Mouse (Mus musculus) embryonic facial prominence, embryonic 10.5 days (tissue): Measurements from ENCODE around the gene Hdac5. TPM values are rescaled to one million over a fixed set of nuclear protein-coding genes. Genes with fewer than 3 reads are reported as not detected.
"Not testable (repeated sequence)": the region's sequence is repeated elsewhere in the genome, so short reads cannot be mapped to it uniquely, and the experiment has no call there.

Source experiments
- DNase-seq: peaks from one replicate; pipeline ENCODE4 v3.0.0-alpha.2; 2017; ENCODE audit warnings: low spot score
- H3K27ac ChIP-seq: fragments of 300-500 bp; sonication (generic); replicated peaks from 2 replicates; pipeline ENCODE4 v1.5.1; 2016; ENCODE audit warnings: mild to moderate bottlenecking
- H3K27me3 ChIP-seq: fragments of 300-500 bp; sonication (generic); replicated peaks from 2 replicates; pipeline ENCODE4 v1.6.1; 2016; ENCODE audit warnings: low read depth, mild to moderate bottlenecking; ENCODE audit not compliant: poor library complexity, severe bottlenecking
- H3K36me3 ChIP-seq: fragments of 300-500 bp; sonication (generic); replicated peaks from 2 replicates; pipeline ENCODE4 v1.6.1; 2016; ENCODE audit warnings: mild to moderate bottlenecking, moderate library complexity
- H3K4me1 ChIP-seq: fragments of 300-500 bp; sonication (generic); 2 replicates; pipeline ENCODE4 v1.6.1; 2016
- H3K4me3 ChIP-seq: fragments of 300-500 bp; sonication (generic); 2 replicates; pipeline ENCODE4 v1.5.1; 2016; ENCODE audit warnings: mild to moderate bottlenecking, moderate library complexity
- H3K9me3 ChIP-seq: fragments of 300-500 bp; sonication (generic); 2 replicates; pipeline ENCODE4 v1.6.1; 2016; ENCODE audit warnings: mild to moderate bottlenecking
- WGBS: fragments of 180-500 bp; shearing (Covaris S2); methylation state at CpG from one replicate; pipeline ENCODE4 v1.1.7; 2016; 5-methylcytosine and 5-hydroxymethylcytosine counted together
- polyA plus RNA-seq: library from polyadenylated mRNA; unstranded; fragments of >200 nt; fragmentation: Nextera tagmentation; extraction: Ambion mirVana; gene quantifications from 2 replicates; pipeline ENCODE4 v1.2.1, GENCODE M21; 2016

Gene Hdac5
- polyA plus RNA-seq, 1 experiment from 2014 or later = 52.9 TPM

DNA sequence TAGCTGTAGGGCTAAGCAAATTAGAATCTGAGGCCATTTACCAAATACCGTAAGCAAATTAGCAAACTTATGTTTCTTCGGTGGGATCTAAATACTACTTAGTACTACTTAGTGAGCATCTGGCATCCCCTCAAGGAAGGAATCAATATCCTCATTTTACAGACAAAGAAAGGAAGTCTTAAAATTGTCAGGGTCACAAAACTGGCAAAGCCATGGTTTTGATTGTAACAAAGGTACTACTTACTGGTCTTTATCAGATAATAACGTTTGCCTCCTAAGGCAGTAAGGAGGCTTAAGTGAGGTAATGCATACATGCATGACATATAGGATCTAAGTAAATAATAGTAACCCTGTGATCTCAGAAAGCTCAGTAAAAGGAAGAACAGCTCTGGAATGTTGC lies 44.3 kb downstream of the Hdac5 start:
- Histone ChIP-seq H3K27ac (peak overlapping the region; percentile 94), H3K4me3 (peak overlapping the region; percentile 72), H3K4me1 (peaks cover 38% of the 10 kb centered on the region), H3K27me3 (no peaks in the 10 kb centered on the region), H3K36me3 (peaks cover 25% of the 10 kb centered on the region), H3K9me3 (no peaks in the 10 kb centered on the region)
- 65% methylated on average over 3 of the region's 3 CpGs for WGBS
- DNase-seq = no peak

DNA sequence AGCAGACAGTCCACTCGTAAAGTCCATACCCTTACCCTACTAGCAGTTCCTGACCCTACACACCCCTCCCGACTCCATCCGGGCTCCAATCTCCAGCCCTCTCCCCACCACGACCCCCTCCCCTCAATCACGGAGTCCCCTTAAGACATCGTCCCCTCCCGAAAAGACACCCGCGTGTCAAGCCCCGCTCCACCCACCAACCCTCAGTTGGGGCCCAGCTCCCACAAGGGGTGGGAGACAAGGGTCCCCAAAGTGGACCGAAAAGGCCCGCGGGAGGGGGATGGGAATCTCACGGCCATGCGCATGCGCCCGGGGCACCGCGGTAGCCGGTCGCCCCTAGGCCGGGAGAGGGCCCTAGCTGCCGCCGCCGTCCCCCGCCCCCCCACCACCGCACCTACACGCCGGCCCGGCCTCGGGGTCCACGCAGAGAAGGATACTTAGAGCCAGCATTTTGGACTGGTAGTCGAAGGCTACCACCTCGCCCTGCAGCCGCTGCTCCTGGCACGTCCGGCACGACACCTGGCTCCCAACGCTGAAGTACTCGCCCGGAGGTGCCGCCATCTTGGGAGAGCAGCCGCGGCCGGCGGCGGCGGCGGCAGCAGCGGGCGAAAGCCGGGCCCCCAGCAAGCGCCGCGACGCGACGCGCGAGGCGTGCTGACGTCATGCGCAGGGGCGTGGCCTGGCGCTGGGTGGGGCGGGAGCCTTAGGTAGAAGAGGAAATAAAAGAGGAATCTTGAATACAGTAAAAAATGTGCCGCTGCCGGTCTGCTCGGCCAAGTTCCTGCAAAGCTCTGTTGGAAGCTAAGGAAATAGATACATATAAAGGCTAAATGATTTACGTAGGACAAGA lies 45.1 kb downstream of the Hdac5 start, which contains the start of gene Lsm12:
Gene Lsm12, minus strand, starts transcription at position 651 of the 850 bp plus-strand sequence.
- DNase-seq = peak; percentile 96
- H3K27me3 ChIP-seq = no peaks in the 10 kb centered on the region
- peaks cover 33% of the 10 kb centered on the region for H3K36me3 ChIP-seq
- peak within 1 kb of the TSS; percentile 72 for H3K4me3 ChIP-seq
- under 1% methylated on average over 70 of the region's 70 CpGs for WGBS
- H3K4me1 ChIP-seq = peaks cover 30% of the 10 kb centered on the region
- no peaks in the 10 kb centered on the region for H3K9me3 ChIP-seq
- peak within 1 kb of the TSS; percentile 94 for H3K27ac ChIP-seq

DNA sequence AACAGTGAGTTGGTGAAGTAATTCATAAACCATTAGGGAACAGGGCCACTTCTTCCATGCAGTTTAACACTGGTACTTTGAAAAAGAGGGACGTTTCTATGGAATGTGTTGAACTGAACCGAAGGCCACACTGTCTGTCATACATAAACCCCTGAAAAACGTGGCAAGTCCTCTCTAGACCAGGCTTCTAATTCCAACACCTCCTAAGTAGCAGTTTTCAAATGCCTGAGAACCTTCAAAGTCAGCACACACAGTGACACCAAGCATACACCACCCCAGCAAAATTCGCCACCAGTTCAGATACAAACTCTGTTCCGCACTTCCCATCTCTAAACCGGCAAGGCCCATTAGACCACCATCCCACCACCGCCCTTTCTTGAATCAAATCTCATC lies 45.7 kb downstream of the Hdac5 start:
- Histone ChIP-seq H3K4me1 (peaks cover 24% of the 10 kb centered on the region), H3K9me3 (no peaks in the 10 kb centered on the region), H3K27ac (peak overlapping the region; percentile 94), H3K4me3 (peak overlapping the region; percentile 72), H3K27me3 (no peaks in the 10 kb centered on the region), H3K36me3 (peaks cover 39% of the 10 kb centered on the region)
- no peak for DNase-seq
- WGBS = 7% methylated on average over 7 of the region's 7 CpGs

DNA sequence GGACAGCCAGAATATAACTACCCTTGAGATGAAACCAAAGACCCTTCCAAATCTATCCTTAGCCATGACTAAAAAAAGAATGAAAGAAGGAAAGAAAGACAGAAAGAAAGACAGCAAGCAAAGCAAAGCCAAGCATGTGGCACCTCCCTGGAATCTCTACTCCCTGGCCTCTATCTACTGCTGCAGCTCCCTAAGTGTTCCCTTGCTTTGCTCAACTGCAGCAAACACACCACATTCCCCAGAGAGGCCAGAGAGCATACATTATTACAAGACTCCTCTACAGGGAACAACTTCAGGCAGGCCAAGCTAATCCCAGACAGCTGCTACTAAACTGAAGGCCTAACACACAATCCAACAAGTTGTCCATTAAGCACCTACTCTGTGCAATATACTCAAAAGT lies 50.1 kb downstream of the Hdac5 start:
- no peaks in the 10 kb centered on the region for H3K9me3 ChIP-seq
- peaks cover 13% of the 10 kb centered on the region for H3K4me1 ChIP-seq
- H3K27ac ChIP-seq = no peak overlapping the region
- H3K27me3 ChIP-seq = no peaks in the 10 kb centered on the region
- no peak overlapping the region for H3K4me3 ChIP-seq
- DNase-seq = no peak
- H3K36me3 ChIP-seq = peaks cover 83% of the 10 kb centered on the region

DNA sequence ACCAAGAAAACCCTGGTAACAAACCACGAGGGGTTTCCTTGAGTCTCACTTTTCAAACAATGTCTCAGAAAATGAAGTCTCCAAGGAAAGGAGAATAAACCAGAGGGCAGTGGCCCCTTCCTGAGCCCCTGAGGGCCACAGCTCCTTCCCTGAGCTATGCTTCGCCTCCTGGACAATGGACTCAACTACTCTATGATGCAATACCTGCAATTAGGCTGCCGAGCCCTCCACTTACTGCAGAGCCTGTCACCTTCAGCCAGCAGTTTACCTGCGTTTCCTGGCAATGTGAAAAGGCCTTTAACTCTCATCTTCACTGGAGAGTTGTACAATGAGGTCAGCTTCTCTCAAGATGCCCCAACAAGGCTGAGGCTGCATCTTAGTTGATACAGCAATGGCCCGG lies 61.3 kb downstream of the Hdac5 start:
- H3K36me3 ChIP-seq = peaks cover 95% of the 10 kb centered on the region

DNA sequence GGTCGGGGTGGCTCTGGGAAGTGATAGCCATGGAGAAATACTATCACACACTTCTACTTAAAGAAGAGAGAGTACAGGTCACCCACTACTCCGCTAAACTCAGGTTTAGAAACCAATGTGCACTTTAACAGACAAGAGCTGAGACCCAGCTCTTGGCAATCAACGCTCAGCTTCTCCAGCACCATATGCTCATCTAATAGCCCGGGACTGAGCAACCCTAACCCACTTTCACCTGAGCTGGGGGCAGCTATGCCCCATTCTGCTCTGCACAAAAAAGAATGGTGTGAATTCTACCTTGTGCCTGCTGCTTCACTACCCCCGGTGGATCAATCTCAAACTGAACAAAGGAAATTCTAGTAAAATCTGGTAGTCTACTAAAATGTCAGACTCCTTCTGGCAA lies 62.4 kb downstream of the Hdac5 start:
- no peaks in the 10 kb centered on the region for H3K27me3 ChIP-seq
- H3K27ac ChIP-seq = no peak overlapping the region
- no peaks in the 10 kb centered on the region for H3K4me1 ChIP-seq
- WGBS = 92% methylated on average over 5 of the region's 5 CpGs
- H3K9me3 ChIP-seq = no peaks in the 10 kb centered on the region
- H3K36me3 ChIP-seq = peaks cover 97% of the 10 kb centered on the region
- DNase-seq = no peak
- no peak overlapping the region for H3K4me3 ChIP-seq

More for the DNA sequence above, 61.3 kb downstream of the Hdac5 start:
- H3K4me3 ChIP-seq = no peak overlapping the region
- WGBS = 90% methylated on average over 5 of the region's 5 CpGs
- H3K27me3 ChIP-seq = no peaks in the 10 kb centered on the region
- no peak overlapping the region for H3K27ac ChIP-seq
- no peak for DNase-seq
- no peaks in the 10 kb centered on the region for H3K4me1 ChIP-seq
- H3K9me3 ChIP-seq = no peaks in the 10 kb centered on the region

DNA sequence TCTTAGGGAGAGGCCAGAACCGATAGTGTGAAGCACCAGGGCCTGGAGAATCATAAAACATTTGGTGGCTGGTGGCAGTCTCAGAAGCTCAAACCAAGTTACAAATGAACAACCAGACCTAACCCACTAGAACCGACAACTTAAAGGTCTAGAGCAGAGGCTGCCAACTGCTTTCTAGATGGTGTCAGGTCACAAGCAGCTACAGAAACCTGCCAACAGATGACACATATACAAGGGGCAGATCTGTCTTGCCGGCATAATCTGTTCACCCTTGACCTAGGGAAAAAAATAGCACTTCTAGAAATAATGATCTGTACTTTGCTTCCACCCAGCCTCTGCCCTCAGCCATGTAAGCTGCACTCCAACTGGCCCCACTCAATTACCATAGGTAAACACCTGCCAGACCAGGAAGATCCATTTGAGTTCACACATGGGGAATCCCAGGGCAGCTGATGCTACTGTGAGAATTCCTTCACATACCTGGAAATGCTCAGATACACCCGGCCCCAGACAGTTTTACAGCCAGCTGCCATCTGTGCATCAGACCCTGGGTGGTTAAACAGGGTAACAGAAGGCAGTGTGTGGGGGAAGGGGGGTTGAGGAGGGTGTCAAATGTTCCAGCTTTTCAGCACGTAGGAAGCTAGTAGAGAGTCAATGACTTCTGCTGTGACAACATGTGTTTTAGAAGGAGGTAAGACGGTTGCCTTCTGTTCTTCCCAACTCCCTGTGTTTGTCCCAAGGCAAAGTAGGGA lies 63.8 kb downstream of the Hdac5 start:
- Histone ChIP-seq H3K36me3 (peaks cover 98% of the 10 kb centered on the region), H3K4me3 (no peak overlapping the region), H3K27ac (no peak overlapping the region), H3K27me3 (no peaks in the 10 kb centered on the region), H3K9me3 (no peaks in the 10 kb centered on the region), H3K4me1 (no peaks in the 10 kb centered on the region)
- 82% methylated on average over 6 of the region's 6 CpGs for WGBS
- no peak for DNase-seq

DNA sequence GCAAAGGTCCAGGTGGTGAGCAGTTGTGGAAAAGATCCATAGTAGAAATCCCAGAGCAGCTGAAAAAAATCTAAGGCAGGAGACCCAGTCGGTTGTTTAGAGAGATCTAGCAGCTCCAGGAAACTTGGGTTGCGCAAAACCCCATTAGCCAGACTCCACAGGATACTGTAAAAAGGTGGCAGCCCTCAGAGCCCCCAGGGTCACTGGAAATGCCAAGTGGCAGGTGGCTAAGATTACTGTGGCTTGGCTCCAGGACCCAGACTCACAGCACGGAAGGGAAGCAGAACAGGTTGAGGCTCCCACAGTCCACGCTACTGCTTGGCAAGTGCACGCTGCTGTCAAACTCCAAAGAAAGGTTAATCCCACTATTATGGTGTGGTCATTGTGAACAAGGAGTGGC lies 70.2 kb downstream of the Hdac5 start:
- no peak for DNase-seq

DNA sequence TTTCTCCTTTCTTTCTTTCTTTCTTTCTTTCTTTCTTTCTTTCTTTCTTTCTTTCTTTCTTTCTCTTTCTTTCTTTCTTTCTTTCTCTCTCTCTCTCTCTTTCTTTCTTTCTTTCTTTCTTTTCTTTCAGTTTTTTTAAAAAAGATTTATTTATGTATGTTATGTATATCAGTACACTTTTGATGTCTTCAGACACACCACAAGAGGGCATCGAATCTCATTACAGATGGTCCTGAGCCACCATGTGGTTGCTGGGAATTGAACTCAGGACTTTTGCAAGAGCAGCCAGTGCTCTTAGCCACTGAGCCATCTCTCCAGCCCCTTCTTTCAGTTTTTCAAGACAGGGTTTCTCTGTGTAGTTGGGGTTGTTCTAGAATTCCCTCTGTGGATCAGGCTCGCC lies 71.9 kb downstream of the Hdac5 start:
- H3K9me3 ChIP-seq, H3K4me3 ChIP-seq, H3K27me3 ChIP-seq, H3K27ac ChIP-seq, DNase-seq: not testable (repeated sequence)
- H3K4me1 ChIP-seq = peaks cover 12% of the 10 kb centered on the region
- peaks cover 44% of the 10 kb centered on the region for H3K36me3 ChIP-seq
- 76% methylated on average over 2 of the region's 2 CpGs for WGBS

More for the DNA sequence above, 70.2 kb downstream of the Hdac5 start:
- H3K4me3 ChIP-seq = no peak overlapping the region
- no peaks in the 10 kb centered on the region for H3K27me3 ChIP-seq
- no peak overlapping the region for H3K27ac ChIP-seq
- peaks cover 9% of the 10 kb centered on the region for H3K4me1 ChIP-seq
- 76% methylated on average over 5 of the region's 5 CpGs for WGBS
- peaks cover 44% of the 10 kb centered on the region for H3K36me3 ChIP-seq
- no peaks in the 10 kb centered on the region for H3K9me3 ChIP-seq

DNA sequence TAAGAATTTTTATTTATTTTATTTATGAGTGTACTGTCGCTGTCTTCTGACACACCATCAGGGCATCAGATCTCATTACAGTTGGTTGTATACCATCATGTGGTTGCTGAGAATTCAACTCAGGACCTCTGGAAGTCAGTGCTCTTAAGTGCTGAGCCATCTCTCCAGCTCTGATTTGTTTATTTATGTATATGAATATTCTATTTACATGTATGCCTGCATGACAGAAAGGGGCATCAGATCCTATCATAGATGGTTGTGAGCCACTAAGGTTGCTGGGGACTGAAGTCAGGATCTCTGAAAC lies 73.2 kb downstream of the Hdac5 start:
- Histone ChIP-seq H3K27me3 (no peaks in the 10 kb centered on the region), H3K4me1 (peaks cover 12% of the 10 kb centered on the region), H3K4me3 (peak overlapping the region; percentile 78), H3K36me3 (peaks cover 43% of the 10 kb centered on the region), H3K27ac (no peak overlapping the region), H3K9me3 (no peaks in the 10 kb centered on the region)
- whole genome bisulfite sequencing = 8% methylated on average over 1 of the region's 1 CpGs
- no peak for DNase-seq

DNA sequence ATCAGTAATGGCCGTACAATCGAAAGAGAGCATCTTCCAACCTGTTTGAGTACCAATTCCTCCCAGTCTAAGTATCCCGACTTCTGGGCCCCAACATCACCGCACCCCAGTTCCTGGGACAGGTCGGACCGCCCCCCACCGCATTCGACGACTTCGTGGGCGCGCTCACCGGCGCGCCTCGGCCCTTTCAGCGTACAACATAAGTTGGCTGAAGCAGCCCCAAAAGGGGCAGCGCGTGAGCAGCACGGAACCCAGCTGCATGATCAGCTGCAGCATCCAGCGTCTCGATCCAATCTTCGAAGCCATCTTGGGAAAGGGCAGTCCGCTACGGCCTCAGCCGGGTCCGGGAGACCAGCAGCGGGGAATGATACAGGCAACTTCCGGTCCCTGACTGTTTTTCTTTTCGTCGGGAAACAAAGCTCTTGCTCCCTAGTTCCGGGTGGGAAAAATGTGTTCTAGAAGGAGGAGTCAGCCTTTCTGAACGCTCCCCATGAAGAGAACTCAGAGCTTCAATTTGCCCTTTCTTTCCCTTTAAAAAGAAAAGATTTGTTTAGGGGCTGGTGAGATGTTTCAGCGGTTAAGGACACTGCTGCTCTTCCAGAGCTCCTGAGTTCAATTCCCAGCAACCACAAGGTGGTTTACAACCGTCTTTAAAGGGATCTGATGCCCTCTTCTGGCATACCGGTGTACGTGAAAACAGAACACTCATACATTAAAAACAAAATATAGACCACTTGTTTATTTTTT lies 73.8 kb downstream of the Hdac5 start, which contains the start of gene Tmem101:
Gene Tmem101, minus strand, starts transcription at position 366 of the 747 bp plus-strand sequence.
- WGBS = under 1% methylated on average over 37 of the region's 37 CpGs
- H3K4me1 ChIP-seq = peaks cover 12% of the 10 kb centered on the region
- DNase-seq = peak; percentile 89
- no peaks in the 10 kb centered on the region for H3K9me3 ChIP-seq
- H3K27me3 ChIP-seq = no peaks in the 10 kb centered on the region
- H3K27ac ChIP-seq = peak within 1 kb of the TSS; percentile 87
- H3K36me3 ChIP-seq = peaks cover 38% of the 10 kb centered on the region
- H3K4me3 ChIP-seq = peak within 1 kb of the TSS; percentile 78

DNA sequence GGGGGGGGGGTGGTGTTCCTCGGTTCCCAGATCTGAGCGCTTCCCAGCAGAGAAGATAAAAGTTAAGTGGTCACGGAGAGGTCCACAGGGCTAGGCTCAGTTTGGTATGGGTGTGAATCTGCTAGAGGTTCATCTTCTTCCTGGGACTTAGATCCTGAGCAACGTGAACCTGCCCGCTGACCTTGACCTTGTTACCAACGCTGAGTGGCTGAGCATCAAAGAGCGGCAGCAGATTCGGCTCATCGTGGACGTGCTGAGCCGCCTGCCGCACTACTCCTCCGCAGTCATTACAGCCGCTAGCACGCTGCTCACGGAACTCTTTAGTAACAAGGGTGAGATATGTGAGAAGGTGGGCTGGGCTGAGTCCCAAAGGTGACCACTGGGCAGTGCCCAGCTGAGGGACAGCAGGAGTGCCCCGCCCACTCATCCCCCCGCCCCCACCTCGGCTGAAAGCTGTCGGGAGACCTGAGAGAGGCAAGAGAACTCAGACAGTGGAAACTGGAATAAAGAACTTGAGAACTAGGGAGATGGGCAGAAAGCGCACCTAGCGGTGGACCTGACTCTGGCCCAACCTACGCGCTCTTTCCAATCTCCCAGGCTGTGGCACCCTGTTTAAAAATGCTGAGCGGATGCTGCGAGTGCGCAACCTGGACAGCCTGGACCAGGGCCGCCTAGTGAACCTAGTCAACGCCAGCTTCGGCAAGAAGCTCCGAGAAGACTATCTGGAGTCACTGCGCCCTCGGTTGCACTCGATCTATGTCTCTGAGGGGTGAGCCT lies 82.6 kb downstream of the Hdac5 start:
- peak; percentile 47 for DNase-seq
- peaks cover 4% of the 10 kb centered on the region for H3K36me3 ChIP-seq
- H3K9me3 ChIP-seq = no peaks in the 10 kb centered on the region
- WGBS = 14% methylated on average over 34 of the region's 34 CpGs
- peak overlapping the region; percentile 53 for H3K4me3 ChIP-seq
- peaks cover 79% of the 10 kb centered on the region for H3K27me3 ChIP-seq
- H3K27ac ChIP-seq = no peak overlapping the region
- H3K4me1 ChIP-seq = peaks cover 31% of the 10 kb centered on the region
